Mouse (Mus musculus) heart, adult 9 months (tissue): ENCODE results near the gene Vps41.

Experiments used
- DNase-seq, 2 experiments: peaks; one replicate each; pipeline ENCODE4 v3.0.0; 2022; ENCODE audit warnings: low spot score in 2 of 2

Vps41 gene

DNA sequence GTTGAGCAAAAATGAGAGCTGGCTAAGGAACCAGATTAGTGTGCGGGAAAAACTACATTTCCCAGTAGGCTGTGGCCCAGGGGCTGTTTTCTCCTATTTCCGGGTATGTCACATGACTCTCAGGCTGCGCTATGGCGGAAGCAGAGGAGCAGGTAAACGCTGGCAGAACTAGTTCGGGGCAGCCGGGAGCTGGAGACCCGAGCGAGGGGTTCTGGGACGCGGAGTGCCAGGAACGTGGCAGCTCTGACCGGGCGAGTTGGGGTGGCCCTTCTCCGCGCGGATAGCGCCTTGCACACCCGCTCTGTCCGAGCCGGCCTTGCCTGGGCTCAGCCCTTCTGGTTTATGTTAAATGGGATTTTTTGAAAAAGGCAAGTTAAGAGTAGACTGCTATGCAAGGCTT is at the start of gene Vps41:
Gene Vps41 (plus strand): TSS at position 102 of the 400 bp plus-strand sequence.
- peak; percentile 80 to 84 for DNase-seq

DNA sequence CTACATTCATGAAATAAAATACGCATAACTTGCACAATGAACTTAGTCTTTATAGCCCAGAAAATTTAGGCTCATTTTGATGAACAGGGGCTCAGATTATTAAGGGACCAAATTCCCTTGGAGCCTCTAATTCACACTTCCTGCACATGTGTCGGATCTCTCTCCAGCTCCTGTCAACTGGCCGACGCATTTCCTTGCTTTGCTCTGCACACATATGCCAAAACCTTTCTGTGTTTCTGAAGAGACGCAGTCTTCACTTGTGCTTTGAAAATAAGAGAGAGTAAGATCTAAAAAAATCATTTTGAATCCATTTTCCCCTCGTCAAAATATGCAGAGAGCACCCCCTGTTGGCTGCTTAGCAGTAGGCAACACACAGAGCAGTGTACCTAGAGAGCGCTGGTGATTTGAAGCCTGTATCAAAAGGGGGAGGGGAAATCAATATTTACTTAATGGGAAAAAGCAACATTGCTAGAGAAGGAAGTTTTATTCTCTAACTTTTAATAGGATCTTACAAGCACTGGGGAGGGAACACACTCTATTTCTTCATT is 18.5 kb upstream of the Vps41 start:
- DNase-seq = no peak

DNA sequence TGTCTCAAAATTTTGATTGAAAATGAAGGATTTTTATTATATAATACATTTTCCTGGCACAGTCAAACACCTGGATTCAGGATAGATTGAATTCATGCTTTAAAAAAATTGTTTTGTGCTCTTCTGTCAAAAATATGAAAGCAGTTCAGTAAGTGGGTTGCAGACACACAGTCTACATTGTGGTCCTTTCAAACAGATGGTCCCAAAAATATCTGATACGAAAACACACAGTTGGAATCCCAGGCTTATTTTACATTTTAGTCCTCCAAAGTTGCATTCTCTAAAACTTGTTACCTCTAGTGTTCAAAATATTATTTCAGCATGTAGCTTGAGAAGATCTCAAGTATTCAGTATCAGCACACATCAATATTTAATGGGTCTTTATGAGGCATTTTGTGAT is 5.4 kb upstream of the Vps41 start:
- no peak for DNase-seq

DNA sequence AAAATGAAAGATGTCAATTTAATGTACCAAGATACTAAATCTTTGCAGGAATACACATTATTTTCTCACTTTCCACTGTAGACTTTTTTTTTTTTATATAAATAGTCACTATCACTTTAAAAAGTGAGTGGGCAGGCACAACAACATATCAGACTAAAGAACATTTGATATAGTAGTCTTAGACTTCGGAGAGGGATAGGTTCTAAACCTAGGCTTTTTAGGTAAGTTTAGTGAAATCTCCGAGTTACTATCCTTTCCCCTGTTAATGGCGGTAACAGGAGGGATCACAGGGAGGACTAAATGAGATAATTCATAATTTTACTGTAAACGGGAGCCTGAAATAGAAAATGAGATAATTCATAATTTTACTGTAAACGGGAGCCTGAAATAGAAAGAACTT is 379 bp upstream of the Vps41 start:
- DNase-seq = no peak

DNA sequence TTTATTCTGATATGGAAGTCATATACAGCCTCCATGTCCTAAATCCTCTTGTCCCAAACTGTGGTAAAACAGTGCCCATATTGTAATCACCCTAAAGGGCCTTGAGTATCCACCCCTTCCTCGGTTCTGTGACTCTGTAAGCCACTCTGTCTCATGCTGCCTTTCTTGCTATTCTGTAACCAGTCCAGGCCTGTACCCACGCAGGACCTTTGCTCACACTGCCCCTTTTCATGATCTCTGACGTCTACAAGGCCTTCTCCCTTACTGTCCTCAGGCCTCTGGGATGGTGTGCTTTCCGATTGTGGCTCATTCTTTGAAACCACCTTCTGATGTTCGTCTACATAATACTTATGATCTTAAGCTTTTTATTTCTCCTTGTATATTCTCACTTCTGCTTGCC is 1.4 kb downstream of the Vps41 start:
- no peak for DNase-seq

DNA sequence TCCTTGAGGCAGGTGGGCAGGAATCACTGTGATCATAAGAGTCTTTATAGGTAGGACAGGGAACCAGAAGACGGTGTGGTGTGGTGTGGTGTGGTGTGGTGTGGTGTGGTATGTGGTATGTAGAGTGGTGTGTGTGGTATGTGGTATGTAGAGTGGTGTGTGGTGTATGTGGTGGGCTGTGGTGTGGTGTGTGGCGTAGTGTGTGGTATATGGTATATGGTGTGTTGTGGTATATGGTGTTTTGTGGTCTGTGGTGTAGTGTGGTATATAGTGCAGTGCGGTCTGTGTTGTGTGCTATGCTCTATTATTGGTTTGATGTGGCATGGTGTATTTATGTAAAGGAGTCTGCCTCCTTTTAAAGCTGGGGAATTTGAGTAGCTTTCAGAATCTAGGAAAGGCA is 13.6 kb downstream of the Vps41 start:
- no peak for DNase-seq

DNA sequence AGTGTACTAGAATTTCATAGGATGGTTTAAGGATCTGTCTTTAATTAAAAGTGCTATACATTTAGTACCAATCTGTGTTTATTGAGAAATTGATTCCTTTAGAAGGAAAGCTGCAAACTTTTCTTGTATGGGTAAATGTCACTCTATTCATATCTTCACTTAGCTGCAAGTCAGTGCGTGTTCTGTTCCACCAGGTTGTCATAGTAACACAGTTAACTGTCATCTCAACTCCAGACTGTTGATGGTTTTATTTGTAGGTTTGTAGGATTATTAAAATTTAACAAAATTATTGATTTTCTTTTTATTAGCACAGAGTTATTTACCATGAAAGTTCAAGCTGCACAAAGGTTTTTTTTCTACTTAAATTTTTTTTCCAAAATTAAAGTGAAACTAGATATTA is 19.5 kb downstream of the Vps41 start:
- no peak for DNase-seq

DNA sequence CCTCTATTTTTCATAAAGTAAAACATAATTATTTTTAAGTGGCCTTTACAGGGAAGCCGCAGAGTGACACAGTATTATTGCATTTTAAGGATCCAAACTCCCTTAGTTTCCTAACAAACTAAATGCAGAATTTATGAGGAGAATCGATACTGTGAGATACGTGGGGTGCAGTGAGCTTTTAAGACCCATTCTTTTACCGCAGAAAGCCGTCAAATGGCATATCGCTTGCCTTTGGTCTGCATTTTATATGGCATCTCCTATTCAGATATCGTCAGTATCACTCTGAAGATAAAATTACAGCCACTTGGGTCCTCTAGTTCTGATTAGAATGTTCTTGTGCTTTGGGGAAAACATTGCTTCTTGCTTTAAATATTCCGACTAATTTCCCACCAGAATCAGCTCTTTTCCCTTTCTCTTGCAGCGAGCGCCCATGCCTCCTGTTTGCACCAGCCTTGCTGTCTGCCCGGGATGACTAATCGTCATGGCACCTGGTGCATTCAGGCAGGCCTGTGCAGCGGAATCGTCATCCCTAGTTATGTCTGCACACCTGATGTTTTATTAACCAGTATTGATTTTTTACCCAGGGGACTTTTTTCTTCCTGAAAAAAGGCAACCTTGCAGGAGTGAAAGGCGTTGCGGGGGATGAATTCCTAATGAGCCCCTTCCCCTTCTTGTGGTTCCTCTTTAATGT is 26.6 kb downstream of the Vps41 start:
- no peak for DNase-seq

DNA sequence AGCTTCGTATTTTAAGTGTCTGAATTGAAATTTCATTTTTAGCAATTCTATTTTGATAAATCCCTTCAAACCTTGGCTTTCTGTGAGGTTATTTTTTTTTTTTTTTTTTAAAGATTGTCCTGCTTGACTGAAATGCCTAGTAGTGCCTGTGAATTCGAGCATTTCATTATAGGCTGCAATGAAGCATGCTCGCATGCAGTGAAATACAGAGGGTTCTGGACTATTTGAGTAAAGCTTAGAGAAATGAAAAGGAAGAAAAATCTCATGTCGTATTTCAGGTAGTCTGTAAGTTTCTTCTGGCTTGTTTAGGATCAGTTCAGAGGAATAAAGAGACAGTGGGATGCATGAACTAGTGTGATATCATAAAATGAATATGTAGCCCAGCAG is 27.2 kb downstream of the Vps41 start:
- no peak for DNase-seq

DNA sequence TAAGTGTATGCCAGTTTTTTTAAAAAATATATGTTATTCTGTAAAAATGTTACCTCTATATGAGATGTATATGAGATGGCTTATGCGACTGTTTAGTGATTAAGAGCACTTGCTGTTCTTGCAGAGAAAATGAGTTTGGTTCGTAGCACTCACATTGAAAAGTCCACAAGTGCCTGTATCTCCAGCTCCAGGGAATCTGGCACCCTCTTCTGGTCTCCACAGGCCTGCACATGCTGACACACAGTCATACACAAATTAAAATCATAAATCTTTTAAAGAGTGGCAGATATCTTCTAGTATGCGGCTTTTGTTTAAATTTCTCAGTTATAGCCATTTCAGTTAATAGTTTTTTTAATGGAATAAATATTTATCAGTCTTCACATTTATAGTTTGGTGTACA is 40.9 kb downstream of the Vps41 start:
- no peak for DNase-seq

DNA sequence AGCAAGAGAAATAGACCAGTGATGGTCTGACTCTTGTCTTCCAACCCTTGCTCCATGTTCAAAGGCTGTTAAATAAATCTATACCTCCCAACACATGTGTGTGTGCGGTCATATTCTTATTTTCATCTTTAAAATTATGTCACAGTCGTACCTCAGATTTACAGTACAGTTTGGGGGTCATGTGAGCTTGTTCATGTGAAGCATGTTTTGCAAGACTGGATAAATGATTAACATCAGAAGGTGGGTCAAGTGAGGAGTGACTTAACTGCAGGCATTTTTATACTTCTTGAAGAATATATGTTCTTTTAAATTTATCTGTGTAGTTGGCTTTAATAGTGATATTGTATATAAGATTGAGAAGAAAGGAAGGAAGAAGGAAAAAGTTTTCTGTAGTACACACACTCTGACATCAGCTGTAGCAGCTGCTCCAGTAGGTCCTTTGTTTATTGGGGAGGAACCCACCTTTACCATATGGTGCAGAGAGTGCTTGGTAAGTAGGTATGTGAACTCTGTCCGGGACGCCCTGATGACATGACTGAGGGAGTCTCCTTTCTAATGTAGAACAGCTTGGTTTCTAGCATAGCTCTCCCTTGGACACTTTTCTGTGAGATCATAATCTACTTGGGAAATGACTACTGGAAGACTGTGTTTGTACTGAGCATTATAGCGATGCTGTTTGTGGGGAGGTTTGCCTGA is 42.4 kb downstream of the Vps41 start:
- DNase-seq = no peak

DNA sequence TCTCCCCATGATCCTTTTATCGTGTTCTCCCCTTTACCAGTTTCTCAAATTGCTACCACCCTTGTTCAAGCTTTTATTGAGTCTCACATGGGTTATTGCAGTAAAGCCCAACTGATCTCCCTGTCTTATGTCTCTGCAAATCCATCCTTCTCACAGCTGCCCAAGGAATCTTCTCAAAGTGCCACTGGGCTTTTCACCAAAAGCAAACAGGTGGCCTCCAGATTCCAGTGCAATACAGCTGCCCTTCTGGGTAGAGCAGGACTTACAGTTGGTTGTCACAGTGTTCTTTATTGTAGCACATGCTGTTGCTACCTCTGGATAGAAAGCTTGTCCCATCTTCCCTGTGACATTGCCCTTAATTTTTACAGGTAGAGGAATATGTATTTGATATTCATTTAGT is 44.4 kb downstream of the Vps41 start:
- no peak for DNase-seq

DNA sequence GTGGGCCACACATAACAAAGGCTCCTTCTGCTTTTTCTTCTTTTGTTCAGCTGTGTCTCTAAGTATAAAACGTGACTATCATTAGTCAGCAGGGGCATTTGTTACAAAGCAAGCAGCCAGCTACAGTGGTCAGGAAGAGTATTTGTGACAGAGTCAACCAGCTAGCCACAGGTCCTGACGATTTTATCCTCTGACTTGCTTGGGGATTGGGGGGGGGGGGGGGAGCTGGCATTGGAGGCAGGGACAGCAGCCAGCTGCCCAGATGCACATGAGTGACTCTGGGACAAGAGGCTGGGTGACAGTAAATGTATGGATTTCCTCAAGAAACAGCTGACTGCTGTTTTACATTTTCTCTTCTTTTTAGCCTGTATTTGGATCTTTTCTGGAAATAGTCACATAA is 50.8 kb downstream of the Vps41 start:
- no peak for DNase-seq

DNA sequence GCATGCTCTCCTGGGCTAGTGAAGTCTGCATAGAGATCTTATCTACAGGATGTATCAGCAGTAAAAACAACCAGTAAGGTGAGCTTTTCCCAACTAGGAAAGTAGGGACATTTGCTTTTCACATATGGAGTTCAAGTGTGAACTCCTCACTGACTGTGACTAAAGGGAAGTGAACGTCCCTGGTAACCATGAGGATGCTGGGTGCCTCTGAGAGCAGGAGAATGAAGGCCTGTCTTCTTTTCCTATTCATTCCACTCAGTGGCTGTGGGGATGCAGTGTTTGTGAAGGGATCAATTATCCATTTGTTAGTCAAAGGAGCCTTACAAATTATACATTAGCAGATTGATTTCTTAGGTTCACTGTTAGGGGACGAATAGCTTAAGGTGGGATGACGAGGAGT is 51.4 kb downstream of the Vps41 start:
- no peak for DNase-seq

DNA sequence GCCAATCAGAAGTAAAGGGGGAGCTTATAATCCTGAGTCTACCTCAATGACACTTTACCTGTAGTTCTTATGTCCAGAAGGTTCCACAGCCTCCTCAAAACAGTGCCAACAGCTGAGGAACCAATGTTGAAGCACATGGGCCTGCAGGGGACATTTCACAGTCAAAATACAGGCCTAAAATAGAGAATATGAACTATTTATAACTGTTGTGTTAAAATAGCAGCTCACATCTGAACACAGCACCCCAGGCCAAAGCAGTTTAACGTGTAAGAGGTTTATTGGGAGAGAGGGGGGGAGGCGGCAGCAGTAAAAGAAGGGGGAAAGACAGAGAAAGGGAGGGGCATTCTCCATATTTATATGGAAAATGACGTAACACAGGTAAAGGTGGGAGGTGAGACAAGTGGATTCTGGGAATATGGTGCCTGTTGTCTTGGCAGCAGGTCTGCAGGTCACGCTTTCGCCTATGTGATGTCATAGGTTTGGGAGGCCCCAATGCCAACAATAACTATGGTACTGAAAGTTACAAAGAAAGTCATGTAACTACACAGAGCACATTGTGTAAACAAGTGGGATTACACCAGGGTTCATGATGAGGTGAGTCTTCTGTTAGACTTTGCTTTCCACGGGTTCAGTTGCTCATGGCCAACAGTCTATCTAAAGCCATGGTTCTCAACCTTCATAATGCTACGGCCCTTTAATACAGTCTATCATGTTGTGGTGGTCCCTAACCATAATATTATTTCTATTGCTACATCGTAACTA is 56.5 kb downstream of the Vps41 start:
- DNase-seq = peak in 1 of 2 experiments; percentile 4

DNA sequence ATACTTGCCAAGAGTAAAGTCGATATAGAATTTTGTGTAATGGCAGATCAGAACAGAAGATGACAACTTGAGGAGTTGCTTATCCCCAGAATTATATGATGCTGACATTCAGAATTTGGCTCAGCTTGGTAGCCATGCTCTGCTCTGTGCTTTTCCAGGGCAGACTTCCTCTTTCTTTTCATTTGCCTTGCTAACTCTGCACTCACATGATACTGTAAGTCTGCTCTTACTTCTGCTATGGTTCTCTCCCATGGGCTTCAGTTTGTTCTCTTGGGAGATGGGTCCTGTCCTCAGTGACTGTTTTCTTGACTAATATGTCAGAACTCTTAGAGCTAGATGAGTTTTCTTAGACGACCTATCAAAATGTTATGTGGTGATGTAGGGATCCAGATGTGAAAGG is 64.2 kb downstream of the Vps41 start:
- peak in 1 of 2 experiments; percentile 9 for DNase-seq

DNA sequence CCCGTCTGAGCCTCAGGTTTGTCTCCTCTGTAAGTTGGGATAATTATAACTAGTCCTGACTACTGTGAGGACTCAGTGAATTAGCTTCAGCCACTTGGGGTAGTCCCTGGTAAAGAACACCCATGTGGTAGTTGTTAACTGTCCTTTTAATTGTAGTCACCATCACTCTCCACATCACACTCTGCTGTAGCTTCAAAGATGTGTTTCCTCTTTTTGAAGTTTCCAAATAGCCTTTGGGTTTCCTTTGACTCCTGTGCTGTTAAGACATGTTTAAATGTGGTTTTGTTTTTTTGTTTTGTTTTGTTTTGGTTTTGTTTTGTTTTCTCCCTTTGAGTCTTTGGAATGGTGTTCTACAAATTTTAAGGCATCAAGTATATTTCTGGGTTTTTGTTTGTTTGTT is 68.6 kb downstream of the Vps41 start:
- no peak for DNase-seq

DNA sequence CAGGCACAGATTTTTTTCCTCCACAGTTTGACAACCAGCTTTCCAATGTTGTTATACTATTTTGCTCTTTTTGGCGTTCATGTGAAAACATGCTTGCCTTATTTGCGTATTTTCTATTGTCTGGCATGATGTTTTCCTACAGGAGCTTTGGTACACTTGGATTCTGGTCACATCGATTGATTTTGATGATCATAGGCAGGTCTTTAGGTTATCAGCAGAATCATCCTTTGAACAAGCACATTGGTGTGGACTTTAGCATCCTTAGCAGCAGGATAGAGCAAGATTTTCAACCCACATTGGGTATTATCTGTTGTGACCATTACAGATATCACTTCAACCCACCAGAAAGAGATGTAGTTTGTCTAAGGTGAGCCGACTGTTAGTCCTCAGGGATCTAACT is 71.0 kb downstream of the Vps41 start:
- DNase-seq = no peak

DNA sequence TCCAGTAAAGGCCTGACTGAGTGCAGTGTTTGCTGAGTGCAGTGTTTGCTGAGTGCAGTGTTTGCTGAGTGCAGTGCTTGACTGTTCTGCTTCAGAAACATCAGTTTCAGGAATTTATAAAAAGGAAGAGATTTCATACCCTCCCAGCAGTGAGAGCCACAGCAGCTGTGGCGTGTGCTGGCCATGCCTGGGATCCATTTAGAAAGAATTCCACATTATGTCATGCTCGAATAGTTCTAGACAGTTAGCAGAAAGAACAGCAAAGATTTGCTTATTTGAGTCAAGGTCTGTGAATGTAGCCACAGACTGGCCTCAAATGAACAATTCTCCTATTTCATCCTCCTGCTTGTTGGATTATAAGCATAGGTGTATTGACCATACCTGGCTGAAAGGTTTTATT is 71.6 kb downstream of the Vps41 start:
- DNase-seq = no peak

DNA sequence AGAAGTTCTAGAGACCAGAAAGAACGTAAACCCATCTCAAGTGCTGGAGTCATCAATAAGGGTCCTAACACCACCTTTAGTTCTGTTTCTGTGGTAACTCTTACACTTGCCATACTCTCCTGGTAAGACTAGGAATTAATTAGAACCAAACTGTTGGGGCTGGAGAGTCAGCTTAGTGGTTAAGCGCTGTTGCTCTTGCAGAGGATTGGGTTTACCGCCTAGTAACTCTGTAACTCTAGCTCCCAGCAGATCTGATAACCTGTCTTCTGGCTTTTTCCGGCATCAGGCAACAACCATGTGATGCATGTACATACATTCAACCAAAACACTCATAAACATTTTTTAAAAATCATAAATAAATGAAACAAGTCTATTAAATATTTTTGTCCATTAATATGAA is 72.6 kb downstream of the Vps41 start:
- DNase-seq = no peak

DNA sequence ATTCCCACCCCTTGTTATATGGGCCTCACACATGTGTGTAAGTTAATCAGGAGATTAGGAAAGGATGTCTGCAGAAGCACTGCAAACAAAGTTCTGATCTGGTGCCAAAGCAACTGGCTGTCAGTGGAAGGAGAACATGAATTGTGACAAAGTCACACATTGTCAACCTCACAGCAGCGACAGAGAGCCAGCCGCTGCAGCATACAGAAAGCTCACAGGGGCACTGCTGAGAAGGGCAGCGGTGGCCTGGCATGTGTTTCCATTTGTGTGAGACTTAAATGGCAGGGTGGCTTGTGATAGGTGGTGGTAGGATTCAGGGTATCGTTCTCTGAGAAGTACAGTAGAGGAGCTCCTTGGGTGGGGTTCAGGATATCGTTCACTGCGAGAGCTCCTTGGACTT is 73.0 kb downstream of the Vps41 start:
- no peak for DNase-seq

DNA sequence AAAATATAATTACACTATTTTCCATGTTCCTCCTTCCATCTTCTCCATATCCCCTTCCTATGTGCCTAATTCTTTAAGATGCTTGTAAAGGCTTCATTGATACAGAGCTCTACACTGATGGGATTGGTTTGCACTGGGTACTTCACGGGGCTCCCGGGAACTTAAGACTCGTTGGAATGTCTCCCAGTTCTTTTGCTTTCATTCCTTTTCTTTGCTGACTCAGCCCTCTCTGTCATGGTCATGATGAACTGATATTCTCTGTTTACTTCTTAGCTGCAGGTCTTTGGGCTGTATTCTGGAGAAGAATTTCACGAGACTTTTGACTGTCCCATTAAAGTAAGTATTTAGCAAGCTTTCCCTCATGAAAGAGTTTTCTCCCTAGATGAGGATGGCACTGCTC is 74.2 kb downstream of the Vps41 start:
- DNase-seq = no peak

DNA sequence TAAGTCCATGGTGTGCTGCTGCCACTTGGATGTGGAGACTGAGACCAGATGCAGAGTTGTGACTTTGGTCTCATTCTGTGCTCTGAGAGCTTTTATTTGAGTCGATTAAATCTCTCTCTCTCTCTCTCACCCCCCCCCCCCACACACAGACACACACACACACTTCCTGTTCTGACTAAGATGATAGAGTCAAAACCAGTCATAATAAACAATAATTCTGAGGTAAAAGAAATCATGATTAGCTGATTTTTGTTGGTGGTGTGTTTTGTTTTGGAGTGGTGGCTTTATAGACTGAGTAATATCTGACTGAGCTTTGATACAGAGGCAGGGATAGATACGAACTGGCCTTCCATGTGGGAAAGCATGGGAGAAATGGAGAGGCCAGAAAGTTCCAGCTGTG is 74.6 kb downstream of the Vps41 start:
- no peak for DNase-seq
